Mouse (Mus musculus): ENCODE measurements at regions not wholly inside any gene's neighbourhood (a gene's known extent, or its start where the extent isn't known, plus 50 kb on each side); places are given as distances from the start of the nearest gene placed in this dataset.

DNA sequence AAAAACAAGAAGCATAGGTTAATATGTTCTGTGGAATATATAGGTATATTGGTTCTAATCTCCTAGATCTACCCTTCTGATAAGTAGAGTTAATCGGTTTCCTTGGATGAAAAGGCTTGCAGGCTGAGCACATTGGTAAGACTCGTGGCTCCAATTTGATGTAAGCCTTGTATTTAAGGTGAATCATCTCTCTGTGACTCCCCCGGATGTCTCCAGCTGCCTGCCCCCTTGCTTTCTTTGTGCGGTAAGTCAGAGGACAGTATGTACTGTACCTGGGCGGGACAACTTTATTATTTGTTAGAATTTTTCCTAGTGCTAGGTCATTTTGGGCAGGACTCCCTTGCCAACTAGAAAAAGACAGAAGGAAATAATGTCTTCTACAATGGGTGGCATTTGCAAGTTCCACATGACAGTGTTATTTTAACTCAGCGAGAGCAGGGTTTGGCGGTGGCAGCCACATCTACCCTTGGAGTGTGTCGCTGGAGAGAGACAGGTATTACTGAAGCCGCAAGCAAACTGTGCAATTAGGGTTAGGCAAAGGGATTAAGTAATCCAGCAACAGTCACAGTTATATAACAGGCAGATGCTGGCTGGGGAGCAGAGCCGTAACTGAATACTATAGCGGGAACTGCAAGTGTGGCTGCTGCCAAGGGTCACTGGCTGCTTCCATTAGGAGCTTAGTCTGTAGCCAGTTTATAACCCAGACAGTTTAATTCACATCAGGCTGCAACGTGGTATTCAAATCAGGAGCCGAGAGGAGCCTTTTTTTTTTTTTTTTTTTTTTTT, 172.9 kb downstream of the Moxd1 start:
- TF ChIP-seq POLR2A (IDR thresholded peaks at IDR 0.05; ENCODE audit: insufficient read depth, low read depth, low read length) (no peak), CTCF (IDR thresholded peaks at IDR 0.05; ENCODE audit: insufficient read depth, low read depth, low read length) (no peak)
